Mouse (Mus musculus) MEL (cell line): ENCODE measurements at regions not wholly inside any gene's neighbourhood (a gene's known extent, or its start where the extent isn't known, plus 50 kb on each side); places are given as distances from the start of the nearest gene placed in this dataset.

ENCODE experiments used
- DNase-seq: peaks from one replicate; pipeline ENCODE4 v3.0.0; 2011; ENCODE audit warnings: low read depth, low spot score
- H3K27ac ChIP-seq: 2 replicates; pipeline ENCODE4 v1.5.1; 2012; ENCODE audit warnings: low read depth, mild to moderate bottlenecking, control low read depth, low read length, moderate library complexity; ENCODE audit not compliant: control insufficient read depth
- H3K27me3 ChIP-seq, 2 experiments: fragments of 150-350 bp in 1 of 2; sonication (generic) in 1 of 2; 2 replicates each; pipeline ENCODE4 v1.6.1; 2012; ENCODE audit warnings: low read length in 2 of 2, mild to moderate bottlenecking in 2 of 2, improper control_type of control experiment in 1 of 2, moderate library complexity in 1 of 2; ENCODE audit not compliant: insufficient read depth in 2 of 2, control insufficient read depth in 1 of 2
- H3K36me3 ChIP-seq, 2 experiments: 2 replicates each; pipeline ENCODE4 v1.6.1; 2012 to 2014; ENCODE audit warnings: low read length in 2 of 2, improper control_type of control experiment in 1 of 2, inconsistent platforms in 1 of 2, mild to moderate bottlenecking in 1 of 2; ENCODE audit not compliant: insufficient read depth in 2 of 2, control insufficient read depth in 1 of 2
- H3K4me1 ChIP-seq, 2 experiments: fragments of 150-350 bp in 1 of 2; sonication (generic) in 1 of 2; 2 replicates each; pipeline ENCODE4 v1.6.1; 2012; ENCODE audit warnings: low read length in 2 of 2, improper control_type of control experiment in 1 of 2, mild to moderate bottlenecking in 1 of 2; ENCODE audit not compliant: insufficient read depth in 2 of 2, control insufficient read depth in 1 of 2
- H3K4me3 ChIP-seq, 2 experiments: fragments of 150-350 bp in 1 of 2; sonication (generic) in 1 of 2; 2 replicates each; pipeline ENCODE4 v1.5.1; 2012; ENCODE audit warnings: low read depth in 2 of 2, low read length in 2 of 2, mild to moderate bottlenecking in 2 of 2, moderate library complexity in 2 of 2, control low read depth in 1 of 2, improper control_type of control experiment in 1 of 2; ENCODE audit not compliant: control insufficient read depth in 1 of 2, insufficient read depth in 1 of 2
- H3K79me2 ChIP-seq: 2 replicates; pipeline ENCODE4 v1.6.1; 2012; ENCODE audit warnings: mild to moderate bottlenecking, low read length, moderate library complexity; ENCODE audit not compliant: control insufficient read depth, poor library complexity, insufficient read depth
- H3K9ac ChIP-seq: 2 replicates; pipeline ENCODE4 v1.6.1; 2012; ENCODE audit warnings: low read depth, mild to moderate bottlenecking, control low read depth, low read length, moderate library complexity; ENCODE audit not compliant: control insufficient read depth, poor library complexity, severe bottlenecking
- H3K9me3 ChIP-seq: fragments of 150-350 bp; sonication (generic); replicated peaks from 2 replicates; pipeline ENCODE4 v1.6.1; 2012; ENCODE audit warnings: mild to moderate bottlenecking, low read length, improper control_type of control experiment, moderate library complexity; ENCODE audit not compliant: insufficient read depth
- BHLHE40 ChIP-seq: IDR thresholded peaks from 2 replicates; pipeline ENCODE4 v1.6.1; 2012; ENCODE audit warnings: low read depth, mild to moderate bottlenecking, inconsistent platforms, low read length, improper control_type of control experiment, borderline replicate concordance
- CHD1 ChIP-seq: IDR thresholded peaks from 2 replicates; pipeline ENCODE4 v1.6.1; 2012; ENCODE audit warnings: low read depth, mild to moderate bottlenecking, inconsistent platforms, low read length, improper control_type of control experiment
- ELF1 ChIP-seq: IDR thresholded peaks from 2 replicates; pipeline ENCODE4 v1.6.1; 2014; ENCODE audit warnings: low read depth, mild to moderate bottlenecking, inconsistent platforms, low read length, improper control_type of control experiment, moderate library complexity
- EP300 ChIP-seq, 2 experiments: IDR thresholded peaks; 2 replicates each; pipeline ENCODE4 v1.6.1; 2011; ENCODE audit warnings: improper control_type of control experiment in 2 of 2, low read length in 2 of 2, low read depth in 1 of 2, mild to moderate bottlenecking in 1 of 2
- ETS1 ChIP-seq: IDR thresholded peaks from 2 replicates; pipeline ENCODE4 v1.6.1; 2012; ENCODE audit warnings: low read depth, mild to moderate bottlenecking, inconsistent platforms, low read length, improper control_type of control experiment, moderate library complexity
- HCFC1 ChIP-seq: IDR thresholded peaks from 2 replicates; pipeline ENCODE4 v1.6.1; 2012; ENCODE audit warnings: low read depth, mild to moderate bottlenecking, inconsistent platforms, low read length, improper control_type of control experiment, moderate library complexity
- MAFK ChIP-seq: IDR thresholded peaks from 2 replicates; pipeline ENCODE4 v1.6.1; 2011; ENCODE audit warnings: low read depth, mild to moderate bottlenecking, low read length, improper control_type of control experiment, borderline replicate concordance
- MXI1 ChIP-seq: IDR thresholded peaks from 2 replicates; pipeline ENCODE4 v1.6.1; 2011; ENCODE audit warnings: mild to moderate bottlenecking, low read depth, low read length, improper control_type of control experiment
- MYB ChIP-seq: IDR thresholded peaks from 2 replicates; pipeline ENCODE4 v1.6.1; 2011; ENCODE audit warnings: mild to moderate bottlenecking, low read depth, low read length, improper control_type of control experiment
- MYC ChIP-seq: IDR thresholded peaks from 2 replicates; pipeline ENCODE4 v1.6.1; 2011; ENCODE audit warnings: low read depth, mild to moderate bottlenecking, low read length, improper control_type of control experiment, moderate library complexity
- NRF1 ChIP-seq: IDR thresholded peaks from 2 replicates; pipeline ENCODE4 v1.6.1; 2014; ENCODE audit warnings: low read depth, mild to moderate bottlenecking, inconsistent platforms, low read length, improper control_type of control experiment, moderate library complexity; ENCODE audit not compliant: poor library complexity, insufficient read depth, severe bottlenecking
- RAD21 ChIP-seq: IDR thresholded peaks from 2 replicates; pipeline ENCODE4 v1.6.1; 2011; ENCODE audit warnings: mild to moderate bottlenecking, low read depth, low read length, improper control_type of control experiment
- TAL1 ChIP-seq: IDR thresholded peaks from 2 replicates; pipeline ENCODE4 v1.6.1; 2012; ENCODE audit warnings: mild to moderate bottlenecking, inconsistent platforms, low read length, moderate library complexity, mixed read lengths
- TBP ChIP-seq: IDR thresholded peaks from 2 replicates; pipeline ENCODE4 v1.8.0; 2011; ENCODE audit warnings: low read depth, low read length, improper control_type of control experiment
- UBTF ChIP-seq: IDR thresholded peaks from 2 replicates; pipeline ENCODE4 v1.6.1; 2012; ENCODE audit warnings: low read depth, mild to moderate bottlenecking, inconsistent platforms, low read length, improper control_type of control experiment, moderate library complexity, borderline replicate concordance; ENCODE audit not compliant: insufficient read depth
- ZC3H11A ChIP-seq: IDR thresholded peaks from 2 replicates; pipeline ENCODE4 v1.6.1; 2012; ENCODE audit warnings: low read depth, mild to moderate bottlenecking, inconsistent platforms, low read length, improper control_type of control experiment
- ZMIZ1 ChIP-seq: IDR thresholded peaks from 2 replicates; pipeline ENCODE4 v1.6.1; 2012; ENCODE audit warnings: low read depth, mild to moderate bottlenecking, inconsistent platforms, low read length, improper control_type of control experiment, moderate library complexity

- no peak overlapping the region for H3K27ac ChIP-seq
- no peaks in the 10 kb centered on the region for H3K9me3 ChIP-seq
- H3K79me2 ChIP-seq: peaks cover 19% of the 10 kb centered on the region; the same call in 1 of the 2 replicates
- H3K27me3 ChIP-seq: no peaks in the 10 kb centered on the region
- TF ChIP-seq ELF1 (no peak), MAFK (no peak), CHD1 (no peak), MYB (no peak), ZMIZ1 (no peak), MYC (no peak), EP300 (IDR thresholded peaks at IDR 0.05; ENCODE audit: low read depth in 1 of 2, low read length in 2 of 2) (no peak), HCFC1 (no peak), ZC3H11A (no peak)
- TF ChIP-seq, all 39 proteins: peak for 0
- Histone ChIP-seq H3K9ac (no peak overlapping the region), H3K4me3 (no peak overlapping the region), H3K4me1 (0 out of 4 replicates have a peak, but pooled peaks cover 0 to 2% of the 10 kb centered on the region in 2 experiments), H3K36me3 (peaks cover 0 to 3% of the 10 kb centered on the region in 2 experiments; a peak in 2 of 4 replicates)
- no peak for DNase-seq
Observed at GRCm38 (mm10) chr6:31106856-31107359, 148.0 kb upstream of the Klf14 start.

GRCm38 (mm10) chr6:31107360-31107759 lies 148.5 kb upstream of the Klf14 start:
- Histone ChIP-seq H3K27me3 (no peaks in the 10 kb centered on the region), H3K4me3 (no peak overlapping the region), H3K36me3 (peaks cover 3% of the 10 kb centered on the region in 2 experiments), H3K79me2 (peaks cover 22% of the 10 kb centered on the region), H3K9ac (no peak overlapping the region), H3K4me1 (0 out of 4 replicates have a peak, but pooled peaks cover 0 to 2% of the 10 kb centered on the region in 2 experiments), H3K9me3 (no peaks in the 10 kb centered on the region), H3K27ac (no peak overlapping the region)
- TF ChIP-seq BHLHE40 (no peak), ELF1 (no peak), EP300 (IDR thresholded peaks at IDR 0.05; ENCODE audit: low read depth in 1 of 2, low read length in 2 of 2) (no peak), TAL1 (no peak), MXI1 (no peak), UBTF (no peak), NRF1 (no peak), RAD21 (no peak), TBP (no peak), ETS1 (no peak)
- no peak for DNase-seq
